Mouse (Mus musculus) hindbrain, embryonic 10.5 days (tissue): ENCODE results near the gene Cfb. TPM values are rescaled to one million over a fixed set of nuclear protein-coding genes. Genes with fewer than 3 reads are reported as not detected.
A peak's percentile ranks its signal among the peaks of the same experiment; 100 is the strongest.
"Not testable (repeated sequence)": the region's sequence is repeated elsewhere in the genome, so short reads cannot be mapped to it uniquely, and the experiment has no call there.

Source experiments
- DNase-seq: peaks from one replicate; pipeline ENCODE4 v3.0.0-alpha.2; 2017; ENCODE audit warnings: low spot score
- H3K27ac ChIP-seq: fragments of 300-500 bp; sonication (generic); 2 replicates; pipeline ENCODE4 v1.5.1; 2016; ENCODE audit warnings: mild to moderate bottlenecking, moderate library complexity
- H3K27me3 ChIP-seq: fragments of 300-500 bp; sonication (generic); 2 replicates; pipeline ENCODE4 v1.6.1; 2016; ENCODE audit warnings: mild to moderate bottlenecking; ENCODE audit not compliant: poor library complexity, insufficient read depth, severe bottlenecking
- H3K36me3 ChIP-seq: fragments of 300-500 bp; sonication (generic); 2 replicates; pipeline ENCODE4 v1.6.1; 2016; ENCODE audit warnings: mild to moderate bottlenecking, moderate library complexity
- H3K4me1 ChIP-seq: fragments of 300-500 bp; sonication (generic); replicated peaks from 2 replicates; pipeline ENCODE4 v1.6.1; 2016; ENCODE audit warnings: mild to moderate bottlenecking
- H3K4me3 ChIP-seq: fragments of 300-500 bp; sonication (generic); 2 replicates; pipeline ENCODE4 v1.5.1; 2016; ENCODE audit warnings: mild to moderate bottlenecking, moderate library complexity
- H3K9me3 ChIP-seq: fragments of 300-500 bp; sonication (generic); 2 replicates; pipeline ENCODE4 v1.6.1; 2016; ENCODE audit warnings: mild to moderate bottlenecking, moderate library complexity
- WGBS: fragments of 180-500 bp; shearing (Covaris S2); methylation state at CpG from one replicate; pipeline ENCODE4 v1.1.7; 2016; 5-methylcytosine and 5-hydroxymethylcytosine counted together
- polyA plus RNA-seq: library from polyadenylated mRNA; unstranded; fragments of >200 nt; fragmentation: Nextera tagmentation; extraction: Ambion mirVana; gene quantifications from 2 replicates; pipeline ENCODE4 v1.2.1, GENCODE M21; 2016

Gene Cfb
- 1.9 TPM in 2 replicates for polyA plus RNA-seq

GRCm38 (mm10) chr17:34862416-34863081, at the start of gene Cfb:
Gene Cfb, minus strand, starts transcription at chr17:34862518.
- H3K9me3 ChIP-seq = no peaks in the 10 kb centered on the region
- WGBS = 77% methylated on average over 8 of the region's 8 CpGs
- H3K27ac ChIP-seq = no peak within 1 kb of the TSS
- no peak for DNase-seq
- H3K27me3 ChIP-seq = peaks cover 6% of the 10 kb centered on the region; the same call in 1 of the 2 replicates
- H3K4me1 ChIP-seq = no peaks in the 10 kb centered on the region
- no peak within 1 kb of the TSS for H3K4me3 ChIP-seq
- peaks cover 8% of the 10 kb centered on the region for H3K36me3 ChIP-seq

- 48% methylated on average over 5 of the region's 5 CpGs for WGBS
- no peak overlapping the region for H3K4me3 ChIP-seq
- H3K36me3 ChIP-seq = peaks cover 78% of the 10 kb centered on the region
These were observed 49.6 kb upstream of the Cfb start for GRCm38 (mm10) chr17:34911945-34912351.

GRCm38 (mm10) chr17:34910982-34911381, 48.7 kb upstream of the Cfb start:
- no peak overlapping the region for H3K27ac ChIP-seq
- no peaks in the 10 kb centered on the region for H3K9me3 ChIP-seq
- H3K4me3 ChIP-seq = 0 out of 2 replicates have a peak overlapping the region, but pooled peaks have one; percentile 9
- H3K36me3 ChIP-seq = peaks cover 87% of the 10 kb centered on the region
- DNase-seq = no peak
- peaks cover 22% of the 10 kb centered on the region for H3K4me1 ChIP-seq
- H3K27me3 ChIP-seq = no peaks in the 10 kb centered on the region
- WGBS = 90% methylated on average over 10 of the region's 10 CpGs

More at GRCm38 (mm10) chr17:34911945-34912351, 49.6 kb upstream of the Cfb start:
- H3K9me3 ChIP-seq = no peaks in the 10 kb centered on the region
- peaks cover 22% of the 10 kb centered on the region for H3K4me1 ChIP-seq
- H3K27me3 ChIP-seq = no peaks in the 10 kb centered on the region
- DNase-seq = peak; percentile 73
- H3K27ac ChIP-seq = no peak overlapping the region

DNA sequence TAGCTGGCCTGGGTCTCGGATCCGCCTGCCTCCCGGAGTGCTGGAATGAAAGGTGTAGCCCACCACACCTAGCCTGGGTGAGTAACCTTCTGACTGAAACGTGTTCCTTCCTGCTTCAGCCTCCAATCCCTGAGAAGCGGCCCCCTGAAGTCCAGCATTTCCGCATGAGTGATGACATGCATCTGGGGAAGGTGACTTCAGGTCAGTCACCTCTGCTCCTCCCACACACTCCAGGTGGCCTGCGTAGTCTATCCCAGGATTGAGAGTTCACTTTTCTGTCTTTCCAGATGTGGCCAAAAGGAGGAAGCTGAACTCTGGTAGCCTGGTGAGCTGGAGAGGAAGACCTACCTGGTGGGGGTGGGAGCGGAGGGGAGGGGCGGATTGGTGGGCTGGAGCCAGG, 40.6 kb upstream of the Cfb start:
- DNase-seq = no peak
- Histone ChIP-seq H3K4me1 (peaks cover 19% of the 10 kb centered on the region), H3K9me3 (no peaks in the 10 kb centered on the region), H3K27me3 (no peaks in the 10 kb centered on the region), H3K4me3 (no peak overlapping the region), H3K36me3 (peaks cover 68% of the 10 kb centered on the region), H3K27ac (no peak overlapping the region)
- WGBS = 89% methylated on average over 9 of the region's 9 CpGs

DNA sequence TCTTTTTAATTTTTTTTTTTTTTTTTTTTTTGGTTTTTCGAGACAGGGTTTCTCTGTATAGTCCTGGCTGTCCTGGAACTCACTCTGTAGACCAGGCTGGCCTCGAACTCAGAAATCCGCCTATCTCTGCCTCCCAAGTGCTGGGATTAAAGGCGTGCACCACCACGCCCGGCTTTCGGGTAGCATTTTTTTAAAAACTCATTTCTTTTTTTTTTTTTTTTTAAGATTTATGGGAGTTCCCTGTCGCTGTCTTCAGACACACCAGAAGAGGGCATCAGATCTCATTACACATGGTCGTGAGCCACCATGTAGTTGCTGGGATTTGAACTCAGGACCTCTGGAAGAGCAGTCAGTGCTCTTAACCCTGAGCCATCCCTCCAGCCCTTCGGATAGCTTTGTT, 39.6 kb upstream of the Cfb start:
- Histone ChIP-seq H3K36me3 (peaks cover 60% of the 10 kb centered on the region), H3K4me1 (peaks cover 28% of the 10 kb centered on the region)
- not testable (repeated sequence) for H3K27me3 ChIP-seq, H3K9me3 ChIP-seq, DNase-seq, H3K27ac ChIP-seq, H3K4me3 ChIP-seq
- WGBS = 90% methylated on average over 9 of the region's 10 CpGs

DNA sequence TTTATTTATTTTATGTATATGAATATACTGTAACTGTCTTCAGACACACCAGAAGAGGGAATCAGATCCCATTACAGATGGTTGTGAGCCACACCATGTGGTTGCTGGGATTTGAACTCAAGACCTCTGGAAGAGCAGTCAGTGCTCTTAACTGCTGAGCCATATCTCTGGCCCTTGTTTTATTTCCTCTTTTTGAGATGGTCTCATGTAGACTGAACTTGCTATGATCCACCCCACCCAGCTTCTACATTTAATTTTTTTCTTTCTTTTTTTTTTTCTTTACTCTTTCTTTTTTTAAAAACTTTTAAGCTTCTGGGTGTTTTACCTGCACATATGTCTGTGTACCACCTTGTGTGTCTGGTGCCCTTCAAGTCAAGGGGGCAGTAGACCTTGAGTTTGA, 38.5 kb upstream of the Cfb start:
- Histone ChIP-seq H3K4me1 (peaks cover 39% of the 10 kb centered on the region), H3K36me3 (peaks cover 60% of the 10 kb centered on the region)
- H3K4me3 ChIP-seq, DNase-seq, H3K9me3 ChIP-seq, H3K27me3 ChIP-seq, H3K27ac ChIP-seq: not testable (repeated sequence)

GRCm38 (mm10) chr17:34899890-34900243, 37.5 kb upstream of the Cfb start:
- DNase-seq = no peak

GRCm38 (mm10) chr17:34899053-34899889, 37.0 kb upstream of the Cfb start:
- H3K36me3 ChIP-seq = peaks cover 51% of the 10 kb centered on the region
- no peaks in the 10 kb centered on the region for H3K27me3 ChIP-seq
- WGBS = under 1% methylated on average over 43 of the region's 45 CpGs
- peak overlapping the region; percentile 99 for H3K4me3 ChIP-seq
- H3K4me1 ChIP-seq = peaks cover 55% of the 10 kb centered on the region
- H3K9me3 ChIP-seq = peaks cover 4% of the 10 kb centered on the region; the same call in 1 of the 2 replicates
- peak overlapping the region; percentile 100 for H3K27ac ChIP-seq
- DNase-seq = peak; percentile 59

More at GRCm38 (mm10) chr17:34899890-34900243, 37.5 kb upstream of the Cfb start:
- peaks cover 4% of the 10 kb centered on the region; the same call in 1 of the 2 replicates for H3K9me3 ChIP-seq
- 6% methylated on average over 5 of the region's 5 CpGs for WGBS
- peaks cover 57% of the 10 kb centered on the region for H3K36me3 ChIP-seq
- H3K27me3 ChIP-seq = no peaks in the 10 kb centered on the region
- peak overlapping the region; percentile 99 for H3K4me3 ChIP-seq
- H3K4me1 ChIP-seq = peaks cover 49% of the 10 kb centered on the region
- peak overlapping the region; percentile 100 for H3K27ac ChIP-seq

GRCm38 (mm10) chr17:34898706-34899052, 36.4 kb upstream of the Cfb start:
- peak overlapping the region; percentile 99 for H3K4me3 ChIP-seq
- H3K36me3 ChIP-seq = peaks cover 45% of the 10 kb centered on the region
- H3K9me3 ChIP-seq = peaks cover 4% of the 10 kb centered on the region; the same call in 1 of the 2 replicates
- DNase-seq = peak; percentile 59
- under 1% methylated on average over 32 of the region's 47 CpGs for WGBS
- H3K27me3 ChIP-seq = no peaks in the 10 kb centered on the region
- H3K4me1 ChIP-seq = peaks cover 60% of the 10 kb centered on the region
- peak overlapping the region; percentile 100 for H3K27ac ChIP-seq

GRCm38 (mm10) chr17:34898160-34898586, 35.9 kb upstream of the Cfb start, which contains the start of the genes C2 and Ehmt2:
Gene C2, minus strand, starts transcription at chr17:34898265.
Gene Ehmt2, plus strand, starts transcription at chr17:34898469.
- Histone ChIP-seq H3K4me3 (peak within 1 kb of the TSS; percentile 99), H3K36me3 (peaks cover 40% of the 10 kb centered on the region), H3K27ac (peak within 1 kb of the TSS; percentile 100), H3K9me3 (peaks cover 4% of the 10 kb centered on the region; the same call in 1 of the 2 replicates), H3K27me3 (no peaks in the 10 kb centered on the region), H3K4me1 (peaks cover 64% of the 10 kb centered on the region)
- 0% methylated on average over 38 of the region's 44 CpGs for WGBS
- DNase-seq = peak; percentile 86

GRCm38 (mm10) chr17:34897373-34898159, 35.2 kb upstream of the Cfb start:
- Histone ChIP-seq H3K4me1 (peaks cover 64% of the 10 kb centered on the region), H3K9me3 (peaks cover 4% of the 10 kb centered on the region; the same call in 1 of the 2 replicates), H3K4me3 (peak overlapping the region; percentile 99), H3K27me3 (no peaks in the 10 kb centered on the region), H3K27ac (peak overlapping the region; percentile 100), H3K36me3 (peaks cover 34% of the 10 kb centered on the region)
- 23% methylated on average over 10 of the region's 10 CpGs for WGBS
- DNase-seq = no peak

GRCm38 (mm10) chr17:34896366-34896765, 34.0 kb upstream of the Cfb start:
- no peaks in the 10 kb centered on the region for H3K27me3 ChIP-seq
- H3K9me3 ChIP-seq = peaks cover 4% of the 10 kb centered on the region; the same call in 1 of the 2 replicates
- H3K4me1 ChIP-seq = peaks cover 64% of the 10 kb centered on the region
- no peak for DNase-seq
- H3K36me3 ChIP-seq = peaks cover 25% of the 10 kb centered on the region
- peak overlapping the region; percentile 99 for H3K4me3 ChIP-seq
- peak overlapping the region; percentile 99; the same call in 1 of the 2 replicates for H3K27ac ChIP-seq
- WGBS = 90% methylated on average over 17 of the region's 17 CpGs
